Mouse (Mus musculus) cerebral cortex, adult 2 months (tissue): ENCODE measurements around the gene Jmjd7.

ENCODE experiments used
- WGBS: fragments of 180-500 bp; shearing (Covaris S2); methylation state at CpG from one replicate; pipeline ENCODE4 v1.1.7; 2018; 5-methylcytosine and 5-hydroxymethylcytosine counted together

Jmjd7 gene

GRCm38 (mm10) chr2:120026984-120027949 lies at the start of gene Jmjd7, which contains the start of gene Gm28042:
Gene Jmjd7 (plus strand): TSS chr2:120027483.
Gene Gm28042 (plus strand): TSS chr2:120027493.
- 5% methylated on average over 50 of the region's 50 CpGs for WGBS

DNA sequence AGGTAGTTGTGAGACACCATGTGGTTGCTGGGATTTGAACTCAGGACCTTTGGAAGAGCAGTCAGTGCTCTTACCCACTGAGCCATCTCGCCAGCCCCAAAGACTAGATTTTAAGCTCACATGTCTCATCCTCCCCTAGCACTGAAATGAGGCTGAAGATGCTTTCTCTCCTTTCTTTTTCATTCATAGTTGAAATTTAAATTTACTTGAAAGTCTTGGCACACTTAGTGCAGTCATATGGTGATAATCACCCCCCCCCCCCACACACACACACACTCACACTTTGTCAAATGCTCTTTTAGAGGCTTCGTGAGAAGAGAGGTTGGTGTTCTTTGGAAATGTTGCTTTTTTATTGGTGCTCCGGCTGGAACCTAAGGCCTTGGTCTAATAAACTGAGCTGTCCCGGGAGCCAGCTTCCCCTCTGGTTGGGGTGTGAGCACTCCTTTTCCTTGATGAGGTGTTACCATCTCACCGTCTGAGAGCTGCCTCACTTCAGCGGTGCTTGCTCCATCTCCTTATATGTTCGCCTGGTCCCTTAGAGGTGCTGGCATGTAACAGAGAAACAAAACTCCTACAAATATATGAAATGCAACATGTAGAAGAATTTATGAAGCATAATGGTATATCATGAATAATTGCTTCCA lies 46.8 kb upstream of the Jmjd7 start:
- WGBS = 52% methylated on average over 7 of the region's 7 CpGs

DNA sequence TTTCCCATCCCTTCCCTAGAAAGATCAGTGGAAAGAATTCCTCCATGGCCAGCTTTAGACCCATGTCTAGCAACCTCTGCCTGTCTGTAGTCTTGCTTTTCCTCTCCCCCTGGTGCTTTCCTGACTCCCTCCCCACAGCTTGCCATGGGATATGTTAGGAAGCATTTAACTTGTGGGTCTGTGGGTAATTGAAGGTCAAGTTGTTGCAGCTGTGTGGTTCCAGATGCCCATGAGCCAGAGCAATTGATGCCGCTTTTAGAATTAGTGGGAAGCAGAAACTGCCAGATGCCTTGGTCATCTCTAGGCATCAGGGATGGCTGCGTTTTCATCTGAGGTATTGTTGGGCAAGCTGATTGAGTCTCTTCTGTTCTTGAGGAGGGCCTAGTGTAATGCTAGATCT lies 45.7 kb upstream of the Jmjd7 start:
- WGBS = 80% methylated on average over 2 of the region's 2 CpGs

DNA sequence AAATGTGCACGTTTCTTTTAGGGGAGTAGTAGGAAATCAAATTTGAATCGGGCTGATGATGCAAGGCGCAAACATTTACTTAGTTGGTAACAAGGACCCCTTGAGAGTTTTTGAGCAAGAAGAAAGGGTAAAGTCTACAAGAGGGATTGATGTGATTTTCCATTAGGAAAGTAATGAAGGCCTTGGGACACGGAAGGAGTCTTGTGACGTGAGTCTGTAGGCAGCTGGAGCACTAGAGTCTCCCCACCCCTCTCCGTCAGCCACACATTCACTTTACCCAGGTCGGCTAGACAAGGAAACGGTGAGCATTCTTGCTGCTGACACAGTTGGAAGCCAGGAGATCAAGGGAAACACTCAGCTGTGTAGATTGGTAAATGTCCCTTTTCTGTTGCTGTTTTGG lies 41.4 kb upstream of the Jmjd7 start:
- WGBS = 76% methylated on average over 8 of the region's 8 CpGs

GRCm38 (mm10) chr2:119986369-119986768 lies 40.9 kb upstream of the Jmjd7 start:
- WGBS = 88% methylated on average over 6 of the region's 6 CpGs

- 83% methylated on average over 2 of the region's 2 CpGs for WGBS
Observed at GRCm38 (mm10) chr2:119987441-119987840, 39.8 kb upstream of the Jmjd7 start.

- 62% methylated on average over 4 of the region's 4 CpGs for WGBS
Observed at GRCm38 (mm10) chr2:119988952-119989351, 38.3 kb upstream of the Jmjd7 start.

DNA sequence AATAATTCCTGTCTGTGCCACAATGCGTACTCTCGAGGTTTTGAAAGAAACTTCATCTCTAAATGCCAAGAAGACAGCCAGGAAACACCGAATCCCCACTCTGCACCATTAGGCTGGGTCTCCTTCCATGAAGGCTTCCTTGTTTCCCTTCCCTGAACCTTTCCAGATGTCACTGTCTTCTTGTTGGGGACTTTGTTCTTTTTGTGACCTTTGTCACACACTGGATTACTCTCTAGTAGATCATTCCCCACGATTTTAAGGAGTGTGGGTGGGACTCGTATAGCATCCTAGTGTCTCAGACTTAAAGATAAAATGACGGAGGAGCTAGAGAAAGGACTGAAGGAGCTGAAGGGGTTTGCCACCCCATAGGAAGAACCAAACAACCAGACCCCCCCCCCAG lies 36.4 kb upstream of the Jmjd7 start:
- 70% methylated on average over 6 of the region's 6 CpGs for WGBS

GRCm38 (mm10) chr2:119992349-119992748 lies 34.9 kb upstream of the Jmjd7 start:
- WGBS = 81% methylated on average over 2 of the region's 2 CpGs

DNA sequence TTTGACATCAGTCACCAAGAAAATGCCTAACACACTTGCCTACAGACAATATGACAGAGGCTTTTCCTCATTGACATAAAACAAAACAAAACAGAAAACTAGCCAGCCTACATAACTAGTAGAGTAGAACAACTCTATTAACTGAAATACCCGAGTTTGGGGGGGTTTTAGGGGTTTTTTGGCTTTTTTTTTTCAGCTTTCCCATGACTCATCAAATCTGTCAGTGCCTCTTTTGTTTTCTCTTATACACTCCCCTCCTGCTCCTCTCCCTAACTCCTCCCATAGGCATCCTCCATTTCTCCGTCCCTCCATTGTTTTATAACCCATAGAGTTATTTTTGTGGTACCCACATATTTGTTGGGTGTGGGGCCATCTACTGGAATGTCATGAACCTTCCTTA lies 33.8 kb upstream of the Jmjd7 start:
- 34% methylated on average over 2 of the region's 2 CpGs for WGBS

GRCm38 (mm10) chr2:119994839-119995238 lies 32.4 kb upstream of the Jmjd7 start:
- 83% methylated on average over 6 of the region's 6 CpGs for WGBS

DNA sequence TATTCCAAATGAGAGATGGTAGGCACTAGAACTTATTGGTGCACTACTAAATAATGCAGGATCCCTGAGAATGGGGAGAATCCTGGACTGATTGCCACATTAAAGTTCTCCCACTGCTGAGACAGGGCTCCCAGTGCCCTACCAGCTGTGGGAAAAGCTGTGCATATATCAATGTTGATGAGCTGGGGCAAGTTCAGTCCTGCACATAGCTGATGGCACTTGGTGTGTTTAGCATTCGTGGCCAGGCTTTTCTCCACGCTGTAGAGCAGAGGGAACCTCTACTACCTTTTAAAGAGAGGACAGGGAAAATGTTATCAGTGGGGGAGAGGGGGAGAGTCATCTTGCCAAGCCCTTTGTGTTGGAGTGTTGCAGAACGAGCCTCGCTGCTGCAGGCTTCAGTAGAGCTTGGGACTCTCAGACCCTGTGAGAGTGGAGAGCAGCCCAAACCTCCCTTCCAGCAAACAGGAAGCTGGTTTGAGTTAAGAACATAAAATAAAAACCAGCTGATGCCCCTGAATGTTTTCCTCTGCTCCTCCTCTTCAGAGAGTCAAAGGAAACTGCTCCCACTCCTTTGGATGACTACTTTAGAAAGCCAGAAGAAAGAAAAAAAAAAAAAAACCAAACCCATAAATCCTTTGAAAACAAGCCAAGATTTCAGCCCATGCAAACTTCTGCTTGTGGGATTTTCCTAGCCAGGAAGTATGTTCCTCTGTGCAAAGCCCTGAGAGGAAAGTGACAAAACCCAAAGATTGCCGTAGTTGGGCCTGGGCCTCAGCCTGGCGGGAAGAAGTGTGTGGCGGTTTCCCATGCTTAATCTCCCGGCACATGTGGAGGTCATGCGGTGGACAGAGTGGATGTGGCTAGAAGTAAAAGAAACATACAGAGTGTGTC lies 31.6 kb upstream of the Jmjd7 start:
- 27% methylated on average over 9 of the region's 9 CpGs for WGBS

DNA sequence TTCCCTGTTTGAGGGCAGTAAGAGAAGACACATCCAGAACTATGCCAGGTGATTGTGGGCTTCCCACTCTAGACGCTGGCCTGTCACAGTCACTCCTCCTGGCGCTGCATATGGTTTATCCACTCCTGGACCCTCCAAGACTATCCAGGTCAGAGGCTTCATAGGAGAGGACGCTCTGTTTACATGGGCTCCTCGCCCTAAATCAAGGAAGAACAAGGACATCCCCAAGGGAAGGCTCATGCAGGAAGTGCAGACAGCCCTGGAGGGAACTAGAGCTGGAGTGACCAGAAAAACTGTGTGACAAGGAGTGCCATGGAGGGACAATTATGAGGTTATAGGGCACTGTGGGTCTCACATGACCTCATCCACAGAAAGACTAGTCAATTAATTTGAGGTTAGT lies 29.9 kb upstream of the Jmjd7 start:
- WGBS = 82% methylated on average over 4 of the region's 4 CpGs

DNA sequence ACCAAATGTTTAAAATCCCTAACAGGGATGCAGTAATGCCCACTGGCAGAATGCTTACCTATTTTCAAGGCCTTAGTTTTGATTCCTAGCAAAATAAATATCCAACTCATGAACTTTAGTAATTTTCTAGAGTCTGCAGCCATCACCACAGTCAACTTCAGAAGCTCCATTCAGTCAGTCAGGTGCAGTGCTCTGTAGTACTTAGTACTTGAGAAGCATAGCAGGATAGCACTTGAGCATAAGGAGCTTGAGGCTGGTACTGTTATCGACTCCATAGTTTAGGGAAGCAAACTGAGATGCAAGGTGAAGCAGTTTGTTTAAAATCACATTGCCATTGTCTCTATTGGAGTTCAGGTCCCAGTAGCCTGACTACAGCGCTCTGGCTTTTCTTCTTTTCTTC lies 27.6 kb upstream of the Jmjd7 start:
- WGBS = 86% methylated on average over 2 of the region's 2 CpGs

- WGBS = 67% methylated on average over 3 of the region's 3 CpGs
Observed at GRCm38 (mm10) chr2:120000882-120001584, 26.2 kb upstream of the Jmjd7 start.

GRCm38 (mm10) chr2:120001956-120002355 lies 25.3 kb upstream of the Jmjd7 start:
- WGBS = 58% methylated on average over 4 of the region's 4 CpGs

DNA sequence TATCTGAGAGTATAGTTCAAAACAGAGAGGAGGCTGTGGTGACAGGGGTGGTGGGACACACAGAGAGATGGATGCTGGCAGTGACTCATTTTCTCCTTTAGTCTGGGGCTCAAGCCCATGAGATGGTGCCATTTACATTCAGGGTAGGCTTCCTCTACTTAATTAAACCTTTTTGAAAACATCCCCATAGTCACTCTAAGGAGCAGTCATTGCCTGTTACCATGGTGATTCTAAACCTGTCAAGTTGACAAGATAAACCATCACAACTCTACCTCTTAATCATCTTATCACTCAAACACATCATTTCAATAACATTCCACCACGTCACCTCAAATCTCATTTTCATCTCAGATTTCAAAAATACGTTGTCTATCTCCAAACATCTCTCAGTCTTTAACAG lies 23.3 kb upstream of the Jmjd7 start:
- 87% methylated on average over 2 of the region's 2 CpGs for WGBS

GRCm38 (mm10) chr2:120006696-120007095 lies 20.6 kb upstream of the Jmjd7 start:
- WGBS = 96% methylated on average over 7 of the region's 7 CpGs

- 73% methylated on average over 4 of the region's 4 CpGs for WGBS
Observed at GRCm38 (mm10) chr2:120007680-120008210, 19.5 kb upstream of the Jmjd7 start.

DNA sequence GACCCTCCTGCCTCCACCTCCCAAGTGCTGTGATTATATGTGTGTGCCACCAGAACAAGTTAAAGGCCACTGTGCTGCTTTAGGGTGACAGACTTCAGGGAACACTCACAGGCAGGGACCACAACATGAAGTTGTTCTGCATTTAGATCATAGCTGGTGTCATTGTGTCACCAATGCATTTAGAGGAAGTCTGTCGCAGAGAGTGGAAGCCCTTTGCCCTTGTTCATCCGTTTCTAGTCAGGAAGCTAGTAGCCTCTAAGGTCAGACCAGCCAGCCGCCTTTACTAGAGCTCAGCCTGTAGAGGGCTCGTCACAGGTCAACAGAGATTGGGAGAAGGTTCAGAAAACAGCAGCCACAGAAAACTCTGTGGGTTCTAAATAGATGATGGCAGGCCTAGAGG lies 18.6 kb upstream of the Jmjd7 start:
- WGBS = 65% methylated on average over 4 of the region's 4 CpGs
